Mouse (Mus musculus) spleen, adult 2 months (tissue): ENCODE data around the gene Stox2. TPM values are rescaled to one million over a fixed set of nuclear protein-coding genes. Genes with fewer than 3 reads are reported as not detected.

Source experiments
- DNase-seq, 2 experiments: peaks; one replicate each; pipeline versions ENCODE4 v3.0.0 to v3.0.0-alpha.2; 2012 to 2021; ENCODE audit warnings: low spot score in 2 of 2, low read depth in 1 of 2
- H3K27ac ChIP-seq: fragments of 200-500 bp; 2 replicates; pipeline ENCODE4 v1.5.1; 2012; ENCODE audit warnings: low read length, inconsistent platforms; ENCODE audit not compliant: insufficient read depth
- H3K27me3 ChIP-seq: fragments of 200-500 bp; 2 replicates; pipeline ENCODE4 v1.6.1; 2012; ENCODE audit warnings: mild to moderate bottlenecking, moderate library complexity, low read length, inconsistent platforms; ENCODE audit not compliant: control insufficient read depth, insufficient read depth
- H3K36me3 ChIP-seq: fragments of 200-500 bp; 2 replicates; pipeline ENCODE4 v1.6.1; 2012; ENCODE audit warnings: mild to moderate bottlenecking, low read length, inconsistent platforms; ENCODE audit not compliant: control insufficient read depth, insufficient read depth
- H3K4me1 ChIP-seq: fragments of 200-500 bp; 2 replicates; pipeline ENCODE4 v1.6.1; 2011; ENCODE audit warnings: inconsistent platforms; ENCODE audit not compliant: control insufficient read depth, insufficient read depth, insufficient read length
- H3K4me3 ChIP-seq: fragments of 200-500 bp; 2 replicates; pipeline ENCODE4 v1.5.1; 2011; ENCODE audit warnings: mild to moderate bottlenecking, inconsistent platforms; ENCODE audit not compliant: insufficient read depth, insufficient read length; ENCODE audit errors: extremely low read depth
- CTCF ChIP-seq: fragments of 200-500 bp; IDR thresholded peaks from 2 replicates; pipeline ENCODE4 v1.5.1; 2011; ENCODE audit warnings: mild to moderate bottlenecking, inconsistent platforms; ENCODE audit not compliant: insufficient read depth, insufficient read length, insufficient replicate concordance; ENCODE audit errors: extremely low read depth
- POLR2A ChIP-seq: fragments of 200-500 bp; IDR thresholded peaks from 2 replicates; pipeline ENCODE4 v1.6.1; 2011; ENCODE audit warnings: low read depth, low read length, inconsistent platforms
- WGBS: fragments of 180-500 bp; shearing (Covaris S2); methylation state at CpG from one replicate; pipeline ENCODE4 v1.1.7; 2018; 5-methylcytosine and 5-hydroxymethylcytosine counted together
- polyA plus RNA-seq: library from polyadenylated mRNA; depleted of rRNA; stranded (reverse); fragments of >200 nt; gene quantifications from 2 replicates; pipeline ENCODE4 v1.2.3, GENCODE M21; 2012

Gene Stox2
- polyA plus RNA-seq, 1 experiment, result 0.50 TPM

GRCm38 (mm10) chr8:47180181-47180580, 266.0 kb downstream of the Stox2 start:
- Histone ChIP-seq H3K4me3 (no peak overlapping the region), H3K27ac (no peak overlapping the region), H3K27me3 (no peaks in the 10 kb centered on the region), H3K36me3 (no peaks in the 10 kb centered on the region), H3K4me1 (no peaks in the 10 kb centered on the region)
- 91% methylated on average over 5 of the region's 5 CpGs for WGBS
- DNase-seq, result no peak
- TF ChIP-seq CTCF (no peak), POLR2A (no peak)

DNA sequence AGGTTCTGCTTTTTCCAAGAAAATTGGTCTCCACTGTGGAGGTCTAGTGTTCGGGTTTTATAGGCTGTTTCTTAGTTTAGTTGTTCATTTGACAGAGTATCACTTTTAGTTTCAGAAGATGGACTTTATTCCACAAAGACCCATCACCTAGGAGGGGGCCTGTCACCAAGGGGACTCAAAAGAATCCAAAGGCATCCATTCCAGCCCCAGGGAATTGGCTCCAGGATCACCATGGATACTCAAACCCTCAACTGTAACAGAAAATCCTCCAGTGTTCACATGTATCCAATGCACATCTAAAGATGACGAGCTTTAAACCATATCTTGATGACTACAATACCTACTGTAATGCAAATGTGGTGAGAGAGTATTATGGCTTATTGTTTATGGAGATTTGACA, 267.4 kb downstream of the Stox2 start:
- Histone ChIP-seq H3K27ac (no peak overlapping the region), H3K4me1 (no peaks in the 10 kb centered on the region), H3K27me3 (no peaks in the 10 kb centered on the region), H3K36me3 (no peaks in the 10 kb centered on the region), H3K4me3 (no peak overlapping the region)
- TF ChIP-seq CTCF, result no peak
- no peak for DNase-seq
- 86% methylated on average over 2 of the region's 2 CpGs for WGBS

DNA sequence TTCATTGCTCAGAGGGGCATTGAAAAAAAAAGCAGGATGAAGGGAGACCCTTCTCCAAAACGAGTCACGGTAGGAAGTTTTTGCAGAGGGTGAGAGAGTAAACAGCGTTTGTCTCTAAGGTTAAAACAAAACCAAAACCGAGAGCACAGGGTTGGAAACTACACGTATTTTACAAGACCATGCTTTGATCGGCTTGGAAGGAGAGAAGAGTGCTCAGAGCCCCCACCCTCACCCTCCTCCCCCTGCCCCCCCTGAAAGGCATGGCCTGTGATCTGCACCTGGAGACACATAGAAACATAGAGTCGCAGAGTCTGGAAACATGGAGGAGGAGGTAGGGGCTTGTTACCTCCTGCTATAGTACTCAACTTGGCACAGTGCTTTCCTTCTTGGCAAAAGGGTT, 272.3 kb downstream of the Stox2 start:
- H3K36me3 ChIP-seq, result no peaks in the 10 kb centered on the region
- no peak overlapping the region for H3K4me3 ChIP-seq
- WGBS, result 46% methylated on average over 7 of the region's 7 CpGs
- TF ChIP-seq CTCF (no peak), POLR2A (no peak)
- no peak overlapping the region for H3K27ac ChIP-seq
- no peak for DNase-seq
- no peaks in the 10 kb centered on the region for H3K4me1 ChIP-seq
- no peaks in the 10 kb centered on the region for H3K27me3 ChIP-seq

GRCm38 (mm10) chr8:47172848-47173247, 273.3 kb downstream of the Stox2 start:
- no peak for TF ChIP-seq CTCF
- no peak for TF ChIP-seq POLR2A

GRCm38 (mm10) chr8:47160688-47161087, 285.5 kb downstream of the Stox2 start:
- no peak for DNase-seq

More at GRCm38 (mm10) chr8:47172848-47173247, 273.3 kb downstream of the Stox2 start:
- H3K27me3 ChIP-seq, result no peaks in the 10 kb centered on the region
- no peaks in the 10 kb centered on the region for H3K36me3 ChIP-seq
- no peak for DNase-seq
- no peak overlapping the region for H3K27ac ChIP-seq
- H3K4me3 ChIP-seq, result peak overlapping the region; percentile 13; the same call in 1 of the 2 replicates
- WGBS, result 31% methylated on average over 10 of the region's 10 CpGs
- no peaks in the 10 kb centered on the region for H3K4me1 ChIP-seq

DNA sequence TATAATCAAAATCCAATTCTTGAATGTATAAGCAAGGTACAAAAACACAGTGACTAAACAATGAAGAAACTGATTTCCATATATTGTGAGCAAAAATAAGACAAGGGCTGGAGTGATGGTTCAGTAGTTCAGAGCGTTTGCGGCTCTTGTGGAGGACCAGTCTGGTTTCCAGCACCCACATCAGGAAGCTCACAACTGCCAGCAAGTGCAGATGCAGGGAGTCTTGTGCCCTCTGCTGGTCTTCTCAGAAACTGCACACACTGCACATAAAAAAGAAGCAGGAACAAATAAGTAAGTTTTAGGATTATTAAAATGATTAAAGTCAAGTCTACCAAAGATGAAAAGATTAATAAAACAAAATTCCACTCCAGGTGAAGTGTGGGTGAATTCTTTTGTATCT, 291.6 kb downstream of the Stox2 start:
- no peak for DNase-seq
- H3K27me3 ChIP-seq, result no peaks in the 10 kb centered on the region
- H3K4me3 ChIP-seq, result no peak overlapping the region
- no peak overlapping the region for H3K27ac ChIP-seq
- WGBS, result 92% methylated on average over 2 of the region's 2 CpGs
- H3K4me1 ChIP-seq, result no peaks in the 10 kb centered on the region
- no peak for TF ChIP-seq CTCF
- TF ChIP-seq POLR2A, result no peak
- H3K36me3 ChIP-seq, result no peaks in the 10 kb centered on the region

More at GRCm38 (mm10) chr8:47160688-47161087, 285.5 kb downstream of the Stox2 start:
- WGBS, result 83% methylated on average over 3 of the region's 3 CpGs
- no peaks in the 10 kb centered on the region for H3K27me3 ChIP-seq
- H3K36me3 ChIP-seq, result no peaks in the 10 kb centered on the region
- H3K27ac ChIP-seq, result no peak overlapping the region
- TF ChIP-seq POLR2A, result no peak
- TF ChIP-seq CTCF, result no peak
- no peaks in the 10 kb centered on the region for H3K4me1 ChIP-seq
- H3K4me3 ChIP-seq, result no peak overlapping the region

DNA sequence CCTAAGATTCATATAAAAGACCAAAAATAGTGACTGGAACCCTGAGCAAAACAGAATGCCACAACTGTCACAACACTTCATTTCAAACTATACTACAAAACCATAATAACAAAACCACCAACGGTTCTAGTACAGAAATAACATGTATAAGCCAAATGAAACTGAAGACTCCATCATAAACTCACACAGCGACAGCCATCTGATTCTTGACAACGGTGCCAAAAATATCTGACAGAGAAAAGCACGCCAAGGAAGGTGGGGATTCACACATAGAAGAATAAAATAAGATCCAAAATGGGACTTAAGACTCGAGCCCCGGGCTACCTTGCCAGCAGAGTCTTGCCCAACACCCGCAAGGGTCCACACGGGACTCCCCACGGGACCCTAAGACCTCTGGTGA, 300.9 kb downstream of the Stox2 start:
- no peaks in the 10 kb centered on the region for H3K27me3 ChIP-seq
- H3K4me1 ChIP-seq, result no peaks in the 10 kb centered on the region
- no peak for TF ChIP-seq CTCF
- no peak overlapping the region for H3K27ac ChIP-seq
- DNase-seq, result no peak
- H3K36me3 ChIP-seq, result no peaks in the 10 kb centered on the region
- no peak overlapping the region for H3K4me3 ChIP-seq
- WGBS, result 90% methylated on average over 9 of the region's 9 CpGs
